Mouse (Mus musculus) intestine, embryonic 16.5 days (tissue): Measurements from ENCODE around the gene Vav2. TPM values are rescaled to one million over a fixed set of nuclear protein-coding genes. Genes with fewer than 3 reads are reported as not detected.

Source experiments
- ATAC-seq: fragments of 200-750 bp; cut with Nextera tagmentation; 2 replicates; pipeline ENCODE4 v1.8.0; 2017; ENCODE audit warnings: moderate TSS enrichment, moderate library complexity
- H3K27ac ChIP-seq: fragments of 300-500 bp; sonication (generic); 2 replicates; pipeline ENCODE4 v1.5.1; 2014; ENCODE audit warnings: mild to moderate bottlenecking, low read length
- H3K27me3 ChIP-seq: fragments of 300-500 bp; sonication (generic); replicated peaks from 2 replicates; pipeline ENCODE4 v1.6.1; 2014; ENCODE audit warnings: low read length, control low read depth, mixed read lengths; ENCODE audit not compliant: control insufficient read depth, insufficient read depth
- H3K36me3 ChIP-seq: fragments of 300-500 bp; sonication (generic); 2 replicates; pipeline ENCODE4 v1.6.1; 2014; ENCODE audit warnings: low read length, control low read depth; ENCODE audit not compliant: control insufficient read depth, insufficient read depth
- H3K4me1 ChIP-seq: fragments of 300-500 bp; sonication (generic); 2 replicates; pipeline ENCODE4 v1.6.1; 2014; ENCODE audit warnings: low read length, control low read depth, mixed read lengths; ENCODE audit not compliant: control insufficient read depth, insufficient read depth
- H3K4me2 ChIP-seq: fragments of 300-500 bp; sonication (generic); 2 replicates; pipeline ENCODE4 v1.6.1; 2014; ENCODE audit warnings: low read depth, low read length, control low read depth
- H3K4me3 ChIP-seq: fragments of 300-500 bp; sonication (generic); 2 replicates; pipeline ENCODE4 v1.5.1; 2014; ENCODE audit warnings: mild to moderate bottlenecking, low read length
- H3K9ac ChIP-seq: fragments of 300-500 bp; sonication (generic); 2 replicates; pipeline ENCODE4 v1.6.1; 2014; ENCODE audit warnings: low read depth, low read length
- H3K9me3 ChIP-seq: fragments of 300-500 bp; sonication (generic); 2 replicates; pipeline ENCODE4 v1.6.1; 2016; ENCODE audit warnings: low read length, control low read depth; ENCODE audit not compliant: control insufficient read depth
- WGBS: fragments of 180-500 bp; shearing (Covaris S2); extraction: QIAGEN DNeasy Blood & Tissue Kit; methylation state at CpG from one replicate; pipeline ENCODE4 v1.1.7; 2014; 5-methylcytosine and 5-hydroxymethylcytosine counted together
- polyA plus RNA-seq: library from polyadenylated mRNA; unstranded; fragments of >200 nt; fragmentation: Nextera tagmentation; extraction: Ambion mirVana; gene quantifications from 2 replicates; pipeline ENCODE4 v1.2.1, GENCODE M21; 2015

Vav2 gene
- polyA plus RNA-seq, 1 experiment from 2014 or later = 4.8 TPM

GRCm38 (mm10) chr2:27405094-27405884 lies 21.5 kb downstream of the Vav2 start:
- H3K27ac ChIP-seq = peak overlapping the region; percentile 46; the same call in 1 of the 2 replicates
- no peak overlapping the region for H3K4me3 ChIP-seq
- H3K4me2 ChIP-seq = no peak overlapping the region
- no peaks in the 10 kb centered on the region for H3K9me3 ChIP-seq
- H3K9ac ChIP-seq = peak overlapping the region; percentile 11; the same call in 1 of the 2 replicates
- no peaks in the 10 kb centered on the region for H3K36me3 ChIP-seq
- no peaks in the 10 kb centered on the region for H3K27me3 ChIP-seq
- WGBS = 39% methylated on average over 5 of the region's 5 CpGs
- peaks cover 33% of the 10 kb centered on the region for H3K4me1 ChIP-seq
- peak; percentile 27; the same call in 1 of the 2 replicates for ATAC-seq

GRCm38 (mm10) chr2:27404375-27405093 lies 22.3 kb downstream of the Vav2 start:
- peak; percentile 7 for ATAC-seq
- peak overlapping the region; percentile 27; the same call in 1 of the 2 replicates for H3K4me2 ChIP-seq
- no peaks in the 10 kb centered on the region; the same call in 1 of the 2 replicates for H3K36me3 ChIP-seq
- peak overlapping the region; percentile 46 for H3K27ac ChIP-seq
- H3K4me1 ChIP-seq = peaks cover 33% of the 10 kb centered on the region
- no peak overlapping the region for H3K9ac ChIP-seq
- no peak overlapping the region for H3K4me3 ChIP-seq
- 36% methylated on average over 6 of the region's 6 CpGs for WGBS
- H3K27me3 ChIP-seq = no peaks in the 10 kb centered on the region
- H3K9me3 ChIP-seq = peaks cover 6% of the 10 kb centered on the region; the same call in 1 of the 2 replicates

- Histone ChIP-seq H3K9me3 (peaks cover 11% of the 10 kb centered on the region; the same call in 1 of the 2 replicates), H3K27ac (no peak overlapping the region), H3K9ac (no peak overlapping the region), H3K4me1 (peaks cover 26% of the 10 kb centered on the region), H3K27me3 (no peaks in the 10 kb centered on the region), H3K4me3 (no peak overlapping the region), H3K36me3 (no peaks in the 10 kb centered on the region; the same call in 1 of the 2 replicates), H3K4me2 (no peak overlapping the region)
- no peak for ATAC-seq
- WGBS = 69% methylated on average over 2 of the region's 2 CpGs
Observed at GRCm38 (mm10) chr2:27401544-27401943, 25.3 kb downstream of the Vav2 start.

- H3K4me3 ChIP-seq = no peak overlapping the region
- no peak for ATAC-seq
Observed at GRCm38 (mm10) chr2:27400083-27400482, 26.8 kb downstream of the Vav2 start.

GRCm38 (mm10) chr2:27396656-27397440 lies 30.0 kb downstream of the Vav2 start:
- H3K36me3 ChIP-seq = no peaks in the 10 kb centered on the region; the same call in 1 of the 2 replicates
- H3K9ac ChIP-seq = no peak overlapping the region
- ATAC-seq = no peak
- H3K27me3 ChIP-seq = no peaks in the 10 kb centered on the region
- H3K4me2 ChIP-seq = no peak overlapping the region
- H3K9me3 ChIP-seq = peaks cover 11% of the 10 kb centered on the region; the same call in 1 of the 2 replicates
- peaks cover 15% of the 10 kb centered on the region for H3K4me1 ChIP-seq
- H3K27ac ChIP-seq = no peak overlapping the region
- 64% methylated on average over 17 of the region's 17 CpGs for WGBS
- H3K4me3 ChIP-seq = no peak overlapping the region

More at GRCm38 (mm10) chr2:27400083-27400482, 26.8 kb downstream of the Vav2 start:
- Histone ChIP-seq H3K4me2 (no peak overlapping the region), H3K4me1 (peaks cover 28% of the 10 kb centered on the region), H3K27ac (no peak overlapping the region), H3K9me3 (peaks cover 11% of the 10 kb centered on the region; the same call in 1 of the 2 replicates), H3K27me3 (no peaks in the 10 kb centered on the region), H3K9ac (no peak overlapping the region), H3K36me3 (no peaks in the 10 kb centered on the region; the same call in 1 of the 2 replicates)
- WGBS = 91% methylated on average over 2 of the region's 2 CpGs

GRCm38 (mm10) chr2:27394158-27394832 lies 32.5 kb downstream of the Vav2 start:
- H3K36me3 ChIP-seq = no peaks in the 10 kb centered on the region; the same call in 1 of the 2 replicates
- H3K27ac ChIP-seq = no peak overlapping the region
- WGBS = 62% methylated on average over 10 of the region's 10 CpGs
- H3K4me2 ChIP-seq = no peak overlapping the region
- ATAC-seq = no peak
- H3K4me1 ChIP-seq = peaks cover 33% of the 10 kb centered on the region
- peaks cover 4% of the 10 kb centered on the region; the same call in 1 of the 2 replicates for H3K9me3 ChIP-seq
- H3K4me3 ChIP-seq = no peak overlapping the region
- H3K9ac ChIP-seq = no peak overlapping the region
- H3K27me3 ChIP-seq = no peaks in the 10 kb centered on the region

- ATAC-seq = no peak
- H3K9ac ChIP-seq = no peak overlapping the region
- WGBS = 42% methylated on average over 5 of the region's 5 CpGs
- H3K27me3 ChIP-seq = no peaks in the 10 kb centered on the region
- no peaks in the 10 kb centered on the region for H3K9me3 ChIP-seq
- H3K4me2 ChIP-seq = no peak overlapping the region
- H3K36me3 ChIP-seq = no peaks in the 10 kb centered on the region
- H3K27ac ChIP-seq = no peak overlapping the region
- no peak overlapping the region for H3K4me3 ChIP-seq
- peaks cover 35% of the 10 kb centered on the region for H3K4me1 ChIP-seq
Observed at GRCm38 (mm10) chr2:27392278-27392677, 34.6 kb downstream of the Vav2 start.

- Histone ChIP-seq H3K36me3 (no peaks in the 10 kb centered on the region), H3K27me3 (no peaks in the 10 kb centered on the region), H3K9ac (peak overlapping the region; percentile 38), H3K4me2 (0 out of 2 replicates have a peak overlapping the region, but pooled peaks have one; percentile 17), H3K27ac (peak overlapping the region; percentile 73), H3K4me1 (peaks cover 31% of the 10 kb centered on the region), H3K4me3 (no peak overlapping the region), H3K9me3 (0 out of 2 replicates have a peak, but pooled peaks cover 3% of the 10 kb centered on the region)
- 35% methylated on average over 4 of the region's 4 CpGs for WGBS
- ATAC-seq = peak; percentile 29
Observed at GRCm38 (mm10) chr2:27390775-27391174, 36.1 kb downstream of the Vav2 start.
